Mouse (Mus musculus): Measurements from ENCODE around the gene Gm7247.
"Not testable (repeated sequence)": the region's sequence is repeated elsewhere in the genome, so short reads cannot be mapped to it uniquely, and the experiment has no call there.

Gene Gm7247

DNA sequence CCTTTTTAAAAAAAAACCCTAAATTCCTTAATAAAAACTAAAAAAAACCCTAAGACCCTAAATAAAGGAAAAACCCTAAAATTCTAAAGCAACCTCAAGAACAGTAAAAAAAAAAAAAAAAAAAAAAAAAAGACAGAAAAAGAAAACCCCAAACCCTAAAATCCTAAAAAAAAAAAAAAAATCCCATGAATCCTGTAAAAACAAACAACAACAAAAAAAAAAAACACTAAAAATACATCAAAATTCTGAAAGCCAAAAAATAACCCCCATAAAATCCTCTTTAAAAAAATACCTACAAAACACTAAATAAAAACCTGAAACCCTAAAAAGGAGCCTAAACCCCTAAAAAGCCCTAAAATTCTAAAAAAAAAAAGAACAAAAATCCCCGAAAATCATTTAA, 135.4 kb downstream of the Gm7247 start:
- DNase-seq, result no peak

DNA sequence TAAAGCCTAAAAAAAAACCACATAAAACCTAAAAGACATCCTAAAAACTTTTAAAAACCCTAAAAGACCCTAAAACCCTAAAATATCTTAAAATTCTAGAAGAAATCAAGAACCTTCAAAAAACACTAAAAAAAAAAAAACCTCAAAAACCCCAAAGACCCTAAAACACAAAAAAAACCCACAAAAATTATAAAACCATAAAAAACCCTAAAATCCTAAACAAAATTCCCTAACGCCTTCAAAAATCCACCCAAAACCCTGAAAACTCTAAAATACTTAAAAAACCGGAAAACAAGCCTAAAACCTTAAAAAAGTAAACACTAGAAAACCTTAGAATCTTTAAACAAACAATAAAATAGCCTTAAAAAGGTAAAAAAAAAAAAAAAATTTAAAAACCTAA, 136.4 kb downstream of the Gm7247 start:
- DNase-seq, result no peak

DNA sequence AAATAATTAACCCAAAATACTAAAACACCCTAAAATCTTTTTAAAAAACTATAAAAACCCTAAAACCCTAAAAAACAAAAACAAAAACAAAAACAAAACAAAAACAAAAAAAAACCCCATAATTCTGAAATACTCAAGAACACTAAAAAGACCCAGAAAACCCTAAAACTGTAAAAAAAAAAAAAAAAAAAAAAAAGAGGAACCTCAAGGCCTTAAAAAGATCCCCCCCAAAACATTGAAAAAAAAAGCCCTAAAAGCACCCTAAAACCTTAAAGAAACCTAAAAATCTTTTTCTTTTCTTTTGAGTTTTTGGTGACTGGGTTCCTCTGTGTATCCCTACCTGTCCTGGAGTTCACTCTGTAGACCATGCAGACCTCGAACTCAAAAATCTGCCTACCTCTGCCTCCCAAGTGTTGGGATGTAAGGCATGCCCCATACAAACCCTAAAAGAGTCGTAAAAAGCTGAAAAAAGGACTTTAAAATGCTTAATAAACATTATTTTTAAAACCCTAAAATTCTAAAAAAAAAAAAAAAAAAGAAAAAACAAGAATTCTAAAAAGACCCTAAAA, 138.2 kb downstream of the Gm7247 start:
- DNase-seq, result no peak

DNA sequence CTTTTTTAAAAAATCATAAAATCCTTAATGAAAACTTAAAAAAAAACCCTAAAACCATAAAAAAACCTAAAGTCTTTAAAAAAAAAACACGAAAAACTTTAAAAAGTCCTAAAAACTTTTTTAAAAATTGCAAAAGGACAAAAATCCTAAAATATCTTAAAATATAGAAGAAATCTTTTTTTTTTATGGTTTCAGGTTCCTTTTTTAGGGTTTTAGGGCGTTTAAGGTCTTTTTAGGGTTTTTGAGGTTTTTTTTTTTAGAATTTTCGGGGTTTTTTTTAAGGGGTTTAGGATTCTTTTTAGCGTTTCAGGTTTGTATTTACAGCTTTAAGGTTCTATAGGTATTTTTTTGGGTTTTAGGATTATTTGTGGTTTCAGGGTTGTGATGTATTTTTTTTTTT, 138.9 kb downstream of the Gm7247 start:
- DNase-seq, result no peak

DNA sequence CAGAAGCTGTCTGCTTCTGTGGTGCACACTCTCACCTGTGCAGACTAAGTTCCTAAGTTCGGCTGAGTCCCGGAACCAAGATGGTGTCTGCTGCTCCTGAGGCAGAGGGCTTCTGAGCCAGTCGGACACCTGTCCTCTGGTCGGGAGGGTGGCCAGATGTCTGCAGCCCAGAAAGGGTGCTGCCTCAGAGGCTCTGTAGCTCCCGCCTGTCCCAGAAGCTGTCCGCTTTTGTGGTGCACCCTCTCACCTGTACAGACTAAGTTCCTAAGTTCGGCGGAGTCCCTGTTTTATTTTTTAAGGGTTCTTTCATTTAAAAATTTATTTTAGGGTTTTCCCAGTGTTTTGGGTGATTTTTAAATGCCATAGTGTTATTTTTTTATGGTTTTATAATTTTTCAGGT, 145.9 kb downstream of the Gm7247 start:
- no peak for DNase-seq

DNA sequence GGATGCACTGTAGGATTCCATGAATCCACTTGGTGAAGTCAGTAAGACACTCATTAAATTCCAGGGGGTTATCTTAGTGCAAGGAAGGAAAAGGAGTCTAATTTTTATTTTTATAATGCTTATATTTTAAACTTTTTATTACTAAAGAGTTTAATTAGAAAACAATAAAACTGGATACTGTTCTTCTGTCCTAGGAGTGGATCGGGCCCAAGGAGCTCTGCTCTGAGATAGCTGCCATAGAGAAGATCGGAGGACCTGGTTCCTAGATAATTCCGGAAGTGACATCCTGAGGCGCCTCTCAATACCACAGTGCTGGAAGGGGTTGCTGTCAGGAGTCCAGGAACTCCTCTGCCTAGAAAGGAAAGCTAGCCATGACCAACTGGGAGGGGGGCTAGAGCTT, 190.9 kb downstream of the Gm7247 start, which contains the start of gene Gm5622:
Gm5622 (plus strand) TSS at position 301 of the 400 bp plus-strand sequence.
- DNase-seq, result no peak

DNA sequence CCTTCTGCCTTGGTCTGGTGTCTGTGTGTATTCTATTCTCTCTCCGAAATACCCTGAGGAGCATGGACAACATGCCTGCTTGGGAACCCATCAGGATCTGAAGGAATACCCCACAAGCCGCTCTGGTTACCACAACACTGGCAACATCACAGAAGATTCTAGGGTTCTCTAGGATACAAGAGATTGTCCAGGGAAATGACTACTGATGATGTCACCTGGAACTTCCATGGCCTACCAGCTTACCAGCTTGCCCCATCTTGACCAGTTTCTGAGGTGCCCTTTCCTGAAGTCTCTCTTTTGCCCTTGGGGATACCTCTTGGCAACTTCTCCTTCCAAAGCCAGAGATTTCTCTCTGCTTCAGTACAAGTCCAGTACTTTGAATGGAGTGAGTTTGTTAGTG, 212.4 kb downstream of the Gm7247 start, which contains the start of gene Gm17175:
Gm17175 (minus strand) TSS at position 101 of the 400 bp plus-strand sequence.
- DNase-seq, result not testable (repeated sequence)

DNA sequence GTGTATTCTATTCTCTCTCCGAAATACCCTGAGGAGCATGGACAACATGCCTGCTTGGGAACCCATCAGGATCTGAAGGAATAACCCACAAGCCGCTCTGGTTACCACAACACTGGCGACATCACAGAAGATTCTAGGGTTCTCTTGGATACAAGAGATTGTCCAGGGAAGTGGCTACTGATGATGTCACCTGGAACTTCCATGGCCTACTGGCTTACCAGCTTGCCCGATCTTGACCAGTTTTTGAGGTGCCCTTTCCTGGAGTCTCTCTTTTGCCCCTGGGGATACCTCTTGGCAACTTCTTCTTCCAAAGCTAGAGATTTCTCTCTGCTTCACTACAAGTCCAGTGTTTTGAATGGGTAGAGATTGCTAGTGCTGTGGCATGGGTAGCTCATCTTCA, 230.5 kb downstream of the Gm7247 start, which contains the start of gene Gm17174:
Gm17174 (minus strand) TSS at position 101 of the 400 bp plus-strand sequence.
- not testable (repeated sequence) for DNase-seq

DNA sequence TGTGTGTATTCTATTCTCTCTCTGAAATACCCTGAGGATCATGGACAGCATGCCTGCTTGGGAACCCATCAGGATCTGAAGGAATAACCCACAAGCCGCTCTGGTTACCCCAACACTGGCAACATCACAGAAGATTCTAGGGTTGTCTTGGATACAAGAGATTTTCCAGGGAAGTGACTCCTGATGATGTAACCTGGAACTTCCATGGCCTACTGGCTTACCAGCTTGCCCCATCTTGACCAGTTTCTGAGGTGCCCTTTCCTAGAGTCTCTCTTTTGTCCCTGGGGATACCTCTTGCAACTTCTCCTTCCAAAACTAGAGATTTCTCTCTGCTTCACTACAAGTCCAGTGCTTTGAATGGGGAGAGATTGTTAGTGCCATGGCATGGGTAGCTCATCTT, 249.7 kb downstream of the Gm7247 start, which contains the start of gene Gm17078:
Gm17078 (minus strand) TSS at position 101 of the 400 bp plus-strand sequence.
- DNase-seq, result no peak

Measured in right cerebral cortex, postnatal 25 days (tissue).